Mouse (Mus musculus) adrenal gland, adult 8-10 months (tissue): Measurements from ENCODE around the gene Gm2381. TPM values are rescaled to one million over a fixed set of nuclear protein-coding genes. Genes with fewer than 3 reads are reported as not detected.
"Not testable (repeated sequence)": the region's sequence is repeated elsewhere in the genome, so short reads cannot be mapped to it uniquely, and the experiment has no call there.

Source experiments
- DNase-seq: peaks from one replicate; pipeline ENCODE4 v3.0.0; 2022
- total RNA-seq, 4 experiments: library from RNA; stranded (reverse); gene quantifications; 2 replicates each; pipeline ENCODE4 v1.2.4; 2022

Gene Gm2381
- total RNA-seq = under 1 TPM; 0.07 to 0.59 (median 0.33) TPM

GRCm38 (mm10) chr7:42866801-42867458 is at the start of gene Gm2381:
Gm2381 (minus strand) TSS chr7:42867234.
- not testable (repeated sequence) for DNase-seq

GRCm38 (mm10) chr7:42898067-42898466 is 31.0 kb upstream of the Gm2381 start:
- not testable (repeated sequence) for DNase-seq

GRCm38 (mm10) chr7:42878090-42878489 is 11.1 kb upstream of the Gm2381 start:
- DNase-seq = no peak

GRCm38 (mm10) chr7:42838366-42838765 is 28.7 kb downstream of the Gm2381 start:
- not testable (repeated sequence) for DNase-seq

- no peak for DNase-seq
These were observed 34.8 kb downstream of the Gm2381 start for GRCm38 (mm10) chr7:42832221-42832620.

GRCm38 (mm10) chr7:42793425-42793824 is 73.6 kb downstream of the Gm2381 start, which contains the start of gene Vmn2r62:
Vmn2r62 (minus strand) TSS chr7:42793525.
- not testable (repeated sequence) for DNase-seq

Other genes starting within 250 kb of the Gm2381 start
- 1 to 10 TPM; 5.2 to 8.0 (median 7.0) TPM for gene Zfp976, start 224.6 kb downstream of the Gm2381 start, total RNA-seq
- 10 to 100 TPM in 1 of 4 experiments, 1 to 10 TPM in 3; 5.0 to 10.2 (median 6.4) TPM for gene Zfp975, start 174.5 kb downstream of the Gm2381 start, total RNA-seq
- gene Gm17067, start 140.2 kb downstream of the Gm2381 start, total RNA-seq = under 1 TPM in 2 of 4 experiments, not detected in 2; 0.08 to 0.15 TPM
- gene Vmn2r62, start 73.7 kb downstream of the Gm2381 start, total RNA-seq = not detected
- not detected for gene Vmn2r63, start 66.6 kb upstream of the Gm2381 start, total RNA-seq
- not detected for gene Gm9268, start 151.5 kb upstream of the Gm2381 start, total RNA-seq
- not detected for gene Zfp936, start 247.0 kb upstream of the Gm2381 start, total RNA-seq